Mouse (Mus musculus) thymus, adult 2 months (tissue): Measurements from ENCODE around the gene Dmrtb1. TPM values are rescaled to one million over a fixed set of nuclear protein-coding genes. Genes with fewer than 3 reads are reported as not detected.

ENCODE experiments used
- DNase-seq: peaks from one replicate; pipeline ENCODE4 v3.0.0; 2021
- H3K27ac ChIP-seq: fragments of 200-500 bp; 2 replicates; pipeline ENCODE4 v1.5.1; 2012; ENCODE audit warnings: low read length, control low read depth; ENCODE audit not compliant: control insufficient read depth, insufficient read depth
- H3K27me3 ChIP-seq: fragments of 200-500 bp; 2 replicates; pipeline ENCODE4 v1.6.1; 2012; ENCODE audit warnings: mild to moderate bottlenecking, low read length, moderate library complexity, mixed read lengths; ENCODE audit not compliant: control insufficient read depth, insufficient read depth
- H3K36me3 ChIP-seq: fragments of 200-500 bp; 2 replicates; pipeline ENCODE4 v1.6.1; 2012; ENCODE audit warnings: mild to moderate bottlenecking, low read length, moderate library complexity; ENCODE audit not compliant: control insufficient read depth, insufficient read depth
- H3K4me1 ChIP-seq: fragments of 200-500 bp; replicated peaks from 2 replicates; pipeline ENCODE4 v1.6.1; 2012; ENCODE audit warnings: low read length; ENCODE audit not compliant: control insufficient read depth, insufficient read depth
- H3K4me3 ChIP-seq: fragments of 200-500 bp; 2 replicates; pipeline ENCODE4 v1.5.1; 2012; ENCODE audit warnings: mild to moderate bottlenecking, low read length, control low read depth, moderate library complexity; ENCODE audit not compliant: control insufficient read depth, insufficient read depth
- CTCF ChIP-seq: fragments of 200-500 bp; IDR thresholded peaks from 2 replicates; pipeline ENCODE4 v1.5.1; 2012; ENCODE audit warnings: mild to moderate bottlenecking, control low read depth, low read length, moderate library complexity, borderline replicate concordance; ENCODE audit not compliant: control insufficient read depth, poor library complexity, insufficient read depth; ENCODE audit errors: extremely low read depth
- POLR2A ChIP-seq: fragments of 200-500 bp; IDR thresholded peaks from 2 replicates; pipeline ENCODE4 v1.6.1; 2012; ENCODE audit warnings: mild to moderate bottlenecking, low read length, control low read depth, moderate library complexity; ENCODE audit not compliant: control insufficient read depth, poor library complexity, insufficient read depth; ENCODE audit errors: extremely low read depth
- WGBS: fragments of 180-500 bp; shearing (Covaris S2); methylation state at CpG from one replicate; pipeline ENCODE4 v1.1.7; 2018; 5-methylcytosine and 5-hydroxymethylcytosine counted together
- polyA plus RNA-seq: library from polyadenylated mRNA; depleted of rRNA; stranded (reverse); fragments of >200 nt; gene quantifications from 2 replicates; pipeline ENCODE4 v1.2.3, GENCODE M21; 2012; rRNA removed

Dmrtb1 gene
- polyA plus RNA-seq: 2.0 and 3.4 TPM in 2 replicates

GRCm38 (mm10) chr4:107684130-107684529 is at the start of gene Dmrtb1:
Dmrtb1 (minus strand) TSS chr4:107684230.
- Histone ChIP-seq H3K4me3 (no peak within 1 kb of the TSS), H3K36me3 (no peaks in the 10 kb centered on the region), H3K27me3 (no peaks in the 10 kb centered on the region; the same call in 1 of the 2 replicates), H3K27ac (no peak within 1 kb of the TSS), H3K4me1 (no peaks in the 10 kb centered on the region)
- no peak for DNase-seq
- 92% methylated on average over 14 of the region's 14 CpGs for WGBS
- TF ChIP-seq POLR2A (no peak), CTCF (no peak)

- DNase-seq: no peak
- H3K36me3 ChIP-seq: no peaks in the 10 kb centered on the region
- H3K4me3 ChIP-seq: no peak overlapping the region
- no peak for TF ChIP-seq POLR2A
- TF ChIP-seq CTCF: no peak
- 71% methylated on average over 3 of the region's 3 CpGs for WGBS
- no peaks in the 10 kb centered on the region for H3K27me3 ChIP-seq
- no peaks in the 10 kb centered on the region for H3K4me1 ChIP-seq
- no peak overlapping the region for H3K27ac ChIP-seq
Observed at GRCm38 (mm10) chr4:107733603-107734002, 49.6 kb upstream of the Dmrtb1 start.

GRCm38 (mm10) chr4:107732624-107733023 is 48.6 kb upstream of the Dmrtb1 start:
- Histone ChIP-seq H3K4me3 (no peak overlapping the region), H3K36me3 (no peaks in the 10 kb centered on the region), H3K27ac (no peak overlapping the region), H3K27me3 (no peaks in the 10 kb centered on the region), H3K4me1 (no peaks in the 10 kb centered on the region)
- DNase-seq: no peak
- WGBS: 47% methylated on average over 4 of the region's 4 CpGs
- no peak for TF ChIP-seq CTCF
- no peak for TF ChIP-seq POLR2A

GRCm38 (mm10) chr4:107732182-107732581 is 48.2 kb upstream of the Dmrtb1 start:
- Histone ChIP-seq H3K27me3 (no peaks in the 10 kb centered on the region), H3K4me1 (no peaks in the 10 kb centered on the region), H3K27ac (no peak overlapping the region), H3K36me3 (no peaks in the 10 kb centered on the region), H3K4me3 (no peak overlapping the region)
- WGBS: 89% methylated on average over 4 of the region's 4 CpGs
- TF ChIP-seq CTCF (no peak), POLR2A (no peak)
- DNase-seq: no peak

GRCm38 (mm10) chr4:107731088-107731465 is 47.0 kb upstream of the Dmrtb1 start:
- WGBS: 80% methylated on average over 8 of the region's 8 CpGs
- DNase-seq: no peak
- Histone ChIP-seq H3K4me3 (no peak overlapping the region), H3K4me1 (no peaks in the 10 kb centered on the region), H3K27ac (no peak overlapping the region), H3K27me3 (no peaks in the 10 kb centered on the region), H3K36me3 (no peaks in the 10 kb centered on the region)
- TF ChIP-seq CTCF: no peak
- TF ChIP-seq POLR2A: no peak

- Histone ChIP-seq H3K4me3 (no peak overlapping the region), H3K27ac (no peak overlapping the region), H3K27me3 (no peaks in the 10 kb centered on the region), H3K4me1 (no peaks in the 10 kb centered on the region), H3K36me3 (no peaks in the 10 kb centered on the region)
- no peak for TF ChIP-seq CTCF
- no peak for DNase-seq
- WGBS: 89% methylated on average over 15 of the region's 15 CpGs
Observed at GRCm38 (mm10) chr4:107730391-107731087, 46.5 kb upstream of the Dmrtb1 start.

- H3K27me3 ChIP-seq: no peaks in the 10 kb centered on the region
- TF ChIP-seq POLR2A (no peak), CTCF (no peak)
- WGBS: 33% methylated on average over 9 of the region's 9 CpGs
Observed at GRCm38 (mm10) chr4:107725432-107725831, 41.4 kb upstream of the Dmrtb1 start.

More at GRCm38 (mm10) chr4:107725432-107725831, 41.4 kb upstream of the Dmrtb1 start:
- no peak for DNase-seq
- H3K36me3 ChIP-seq: no peaks in the 10 kb centered on the region
- H3K4me3 ChIP-seq: no peak overlapping the region
- H3K4me1 ChIP-seq: no peaks in the 10 kb centered on the region
- H3K27ac ChIP-seq: no peak overlapping the region
